Mouse (Mus musculus) ES-E14 (cell line): ENCODE results near the gene Pkd1.

Experiments used
- CHD2 ChIP-seq: IDR thresholded peaks from 2 replicates; pipeline ENCODE4 v1.6.1; 2014; ENCODE audit warnings: mild to moderate bottlenecking, low read depth, low read length, inconsistent platforms
- HCFC1 ChIP-seq: IDR thresholded peaks from 2 replicates; pipeline ENCODE4 v1.6.1; 2012; ENCODE audit warnings: low read length, inconsistent platforms, borderline replicate concordance; ENCODE audit not compliant: insufficient read depth
- MAFK ChIP-seq: IDR thresholded peaks from 2 replicates; pipeline ENCODE4 v1.6.1; 2014; ENCODE audit warnings: mild to moderate bottlenecking, low read depth, low read length, inconsistent platforms; ENCODE audit not compliant: insufficient read depth
- ZC3H11A ChIP-seq: IDR thresholded peaks from 2 replicates; pipeline ENCODE4 v1.6.1; 2012; ENCODE audit warnings: low read depth, mild to moderate bottlenecking, inconsistent platforms, low read length, borderline replicate concordance
- ZNF384 ChIP-seq: IDR thresholded peaks from 2 replicates; pipeline ENCODE4 v1.6.1; 2012; ENCODE audit warnings: low read depth, low read length, inconsistent platforms

GRCm38 (mm10) chr17:24595126-24596072, 45.8 kb downstream of the Pkd1 start:
- no peak for TF ChIP-seq MAFK
- no peak for TF ChIP-seq ZNF384
- TF ChIP-seq CHD2 = no peak
- TF ChIP-seq ZC3H11A = no peak
- no peak for TF ChIP-seq HCFC1
